Mouse (Mus musculus): Measurements from ENCODE around the gene Gm7876. TPM values are rescaled to one million over a fixed set of nuclear protein-coding genes. Genes with fewer than 3 reads are reported as not detected.
"Not testable (repeated sequence)": the region's sequence is repeated elsewhere in the genome, so short reads cannot be mapped to it uniquely, and the experiment has no call there.

Gene Gm7876
- polyA plus RNA-seq (2014; fragmentation: Nextera tagmentation; extraction: Ambion mirVana) = not detected in 2 replicates

DNA sequence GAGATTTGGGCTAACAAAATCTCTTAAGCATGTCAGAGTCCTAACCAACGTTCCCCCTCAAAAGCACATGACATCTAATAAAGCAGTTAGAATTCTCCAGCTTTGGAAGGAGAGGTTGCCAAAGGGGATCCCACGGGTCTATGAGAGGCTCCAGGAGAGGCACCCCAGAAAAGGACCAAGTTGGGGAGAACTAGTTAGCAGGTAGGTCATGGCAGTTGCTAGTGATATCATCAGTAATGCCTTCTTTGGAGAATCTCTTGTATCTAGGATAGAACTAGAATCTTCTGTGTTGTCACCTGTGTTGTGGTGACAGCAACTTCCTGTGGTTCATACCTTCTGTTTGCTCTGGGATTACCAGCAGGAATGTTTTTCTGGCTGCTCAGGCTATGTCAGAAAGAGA lies at the start of gene Gm7876:
TSS of gene Gm7876 (plus strand) at position 301 of the 400 bp plus-strand sequence.
- H3K4me2 ChIP-seq (replicated peaks); H3K9me3 ChIP-seq (ENCODE audit: control insufficient read depth, low read length); ATAC-seq (ENCODE audit: low FRiP score); H3K9ac ChIP-seq; H3K27ac ChIP-seq; DNase-seq (ENCODE audit: low spot score); H3K4me3 ChIP-seq (replicated peaks; ENCODE audit: low read length); H3K36me3 ChIP-seq (replicated peaks; ENCODE audit: control insufficient read depth, insufficient read depth); H3K27me3 ChIP-seq (ENCODE audit: control insufficient read depth, insufficient read depth, low read length); H3K4me1 ChIP-seq (replicated peaks; ENCODE audit: control insufficient read depth, insufficient read depth, low read length): not testable (repeated sequence)
- WGBS = 85% methylated on average over 1 of the region's 2 CpGs

DNA sequence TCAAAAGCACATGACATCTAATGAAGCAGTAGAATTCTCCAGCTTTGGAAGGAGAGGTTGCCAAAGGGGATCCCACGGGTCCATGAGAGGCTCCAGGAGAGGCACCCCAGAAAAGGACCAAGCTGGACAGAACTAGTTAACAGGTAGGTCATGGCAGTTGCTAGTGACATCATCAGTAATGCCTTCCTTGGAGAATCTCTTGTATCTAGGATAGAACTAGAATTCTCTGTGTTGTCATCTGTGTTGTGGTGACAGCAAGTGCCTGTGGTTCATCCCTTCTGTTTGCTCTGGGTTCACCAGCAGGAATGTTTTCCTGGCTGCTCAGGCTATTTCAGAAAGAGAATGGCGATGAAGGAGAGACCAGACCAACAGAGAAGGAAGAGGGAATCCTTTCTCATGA lies 45.1 kb upstream of the Gm7876 start, which contains the start of gene Gm3239:
TSS of gene Gm3239 (plus strand) at position 301 of the 400 bp plus-strand sequence.
- H3K9ac ChIP-seq; H3K4me1 ChIP-seq (replicated peaks; ENCODE audit: control insufficient read depth, insufficient read depth, low read length); DNase-seq (ENCODE audit: low spot score); H3K36me3 ChIP-seq (replicated peaks; ENCODE audit: control insufficient read depth, insufficient read depth); H3K4me2 ChIP-seq (replicated peaks); H3K27me3 ChIP-seq (ENCODE audit: control insufficient read depth, insufficient read depth, low read length); ATAC-seq (ENCODE audit: low FRiP score); H3K9me3 ChIP-seq (ENCODE audit: control insufficient read depth, low read length); H3K27ac ChIP-seq; H3K4me3 ChIP-seq (replicated peaks; ENCODE audit: low read length): not testable (repeated sequence)
- WGBS = no CpG with 5 or more reads among the region's 2 CpGs

DNA sequence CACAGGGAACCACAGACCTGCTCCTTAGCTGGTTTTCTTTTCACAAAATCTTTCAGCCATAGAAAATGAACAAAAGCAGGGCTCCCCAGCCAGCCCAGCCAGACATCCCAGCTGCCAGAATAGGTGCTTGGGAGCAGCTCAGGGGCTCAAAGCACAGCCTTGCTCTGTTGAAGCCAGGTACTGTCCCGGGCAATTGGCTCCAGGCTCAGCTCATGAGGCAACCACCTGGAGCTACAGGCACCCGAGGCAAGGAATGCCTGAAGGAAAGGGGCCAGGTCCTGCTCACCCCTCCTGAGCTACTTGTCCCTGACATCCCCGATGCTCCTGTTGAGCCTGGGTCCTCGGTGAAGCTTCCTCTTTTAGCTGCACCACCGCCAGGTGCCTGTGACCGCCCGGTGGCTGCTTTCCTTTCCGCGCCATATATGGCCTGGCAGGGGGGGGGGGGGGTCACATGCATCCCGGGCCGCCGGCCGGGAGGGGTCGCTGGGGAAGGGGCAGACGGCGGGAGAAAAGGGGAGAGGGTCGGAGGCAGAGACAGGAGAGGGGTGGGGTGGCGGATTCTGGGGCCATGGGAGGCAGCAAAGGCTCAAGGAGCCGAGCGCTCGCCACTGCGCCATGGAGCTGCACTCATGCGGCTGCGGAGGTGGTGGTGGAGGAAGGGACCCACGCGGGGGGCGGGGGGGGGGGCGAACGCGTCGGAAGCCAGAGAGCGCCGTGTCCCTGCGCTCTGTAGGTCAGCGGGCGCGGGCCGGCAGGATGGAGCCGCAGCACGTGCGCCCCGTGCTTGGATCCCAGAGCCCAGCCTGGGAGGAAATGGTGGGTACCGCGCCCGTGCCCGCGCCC lies 17.2 kb downstream of the Gm7876 start, which contains the start of gene Gm3252:
TSS of gene Gm3252 (plus strand) at position 738 of the 843 bp plus-strand sequence.
- not testable (repeated sequence) for H3K27me3 ChIP-seq (ENCODE audit: control insufficient read depth, insufficient read depth, low read length); H3K4me1 ChIP-seq (replicated peaks; ENCODE audit: control insufficient read depth, insufficient read depth, low read length); H3K9me3 ChIP-seq (ENCODE audit: control insufficient read depth, low read length); H3K36me3 ChIP-seq (replicated peaks; ENCODE audit: control insufficient read depth, insufficient read depth); H3K27ac ChIP-seq; ATAC-seq (ENCODE audit: low FRiP score)
- DNase-seq (ENCODE audit: low spot score) = peak; percentile 17
- peak within 1 kb of the TSS; percentile 27 for H3K4me3 ChIP-seq (replicated peaks; ENCODE audit: low read length)
- peak within 1 kb of the TSS; percentile 49 for H3K4me2 ChIP-seq (replicated peaks)
- H3K9ac ChIP-seq = peak within 1 kb of the TSS; percentile 42
- 4% methylated on average over 20 of the region's 47 CpGs for WGBS

Other genes starting within 250 kb of the Gm7876 start
- not detected in 2 replicates for gene Gm3182, start 227.5 kb upstream of the Gm7876 start, polyA plus RNA-seq (2014; fragmentation: Nextera tagmentation; extraction: Ambion mirVana)
- not detected in 2 replicates for gene Gm3047, start 153.8 kb upstream of the Gm7876 start, polyA plus RNA-seq (2014; fragmentation: Nextera tagmentation; extraction: Ambion mirVana)
- gene Gm8159, start 76.9 kb upstream of the Gm7876 start, polyA plus RNA-seq (2014; fragmentation: Nextera tagmentation; extraction: Ambion mirVana) = not detected in 2 replicates
- gene Gm3239, start 45.0 kb upstream of the Gm7876 start, polyA plus RNA-seq (2014; fragmentation: Nextera tagmentation; extraction: Ambion mirVana) = 1.2 and 1.9 TPM in 2 replicates
- gene Gm3252, start 17.5 kb downstream of the Gm7876 start, polyA plus RNA-seq (2014; fragmentation: Nextera tagmentation; extraction: Ambion mirVana) = 4.3 and 4.9 TPM in 2 replicates
- gene Gm9602, start 67.1 kb downstream of the Gm7876 start, polyA plus RNA-seq (2014; fragmentation: Nextera tagmentation; extraction: Ambion mirVana) = not detected in 2 replicates
- gene Gm3269, start 128.9 kb downstream of the Gm7876 start, polyA plus RNA-seq (2014; fragmentation: Nextera tagmentation; extraction: Ambion mirVana) = not detected in 2 replicates
- gene Gm3264, start 146.3 kb downstream of the Gm7876 start, polyA plus RNA-seq (2014; fragmentation: Nextera tagmentation; extraction: Ambion mirVana) = 3.5 and 5.5 TPM in 2 replicates
- gene Gm3278, start 183.2 kb downstream of the Gm7876 start, polyA plus RNA-seq (2014; fragmentation: Nextera tagmentation; extraction: Ambion mirVana) = not detected in 2 replicates

Measured in hindbrain, embryonic 14.5 days (tissue).